Mouse (Mus musculus): Measurements from ENCODE around the gene Calhm1. TPM values are rescaled to one million over a fixed set of nuclear protein-coding genes. Genes with fewer than 3 reads are reported as not detected.

Gene Calhm1
- polyA plus RNA-seq (2017; shearing (Covaris generic)) = not detected

GRCm38 (mm10) chr19:47144154-47144553 lies at the start of gene Calhm1:
TSS of gene Calhm1 (minus strand) at chr19:47144254.

GRCm38 (mm10) chr19:47178431-47179271 lies 34.6 kb upstream of the Calhm1 start, which contains the start of gene Neurl1a:
TSS of gene Neurl1a (plus strand) at chr19:47178820.

GRCm38 (mm10) chr19:47157664-47158063 lies 13.6 kb upstream of the Calhm1 start, which contains the start of gene Calhm3:
TSS of gene Calhm3 (minus strand) at chr19:47157764.

GRCm38 (mm10) chr19:47137771-47138421 lies 6.2 kb downstream of the Calhm1 start, which contains the start of gene Calhm2:
TSS of gene Calhm2 (minus strand) at chr19:47138294.

Other genes starting within 250 kb of the Calhm1 start
- gene Ina, start 129.6 kb downstream of the Calhm1 start, polyA plus RNA-seq (2017; shearing (Covaris generic)) = under 1 TPM in 1 of 2 experiments, not detected in 1; 0.25 TPM
- 10 to 100 TPM; 38.6 to 51.7 TPM for gene Nt5c2, start 129.1 kb downstream of the Calhm1 start, polyA plus RNA-seq (2017; shearing (Covaris generic))
- 10 to 100 TPM; 23.1 to 27.1 TPM for gene Pcgf6, start 93.3 kb downstream of the Calhm1 start, polyA plus RNA-seq (2017; shearing (Covaris generic))
- 10 to 100 TPM; 11.5 to 13.1 TPM for gene Taf5, start 76.5 kb downstream of the Calhm1 start, polyA plus RNA-seq (2017; shearing (Covaris generic))
- gene Usmg5, start 53.6 kb downstream of the Calhm1 start, polyA plus RNA-seq (2017; shearing (Covaris generic)) = 100 to 1,000 TPM; 491 to 498 TPM
- 10 to 100 TPM in 1 of 2 experiments, 1 to 10 TPM in 1; 6.7 to 12.0 TPM for gene Pdcd11, start 53.5 kb downstream of the Calhm1 start, polyA plus RNA-seq (2017; shearing (Covaris generic))
- 10 to 100 TPM; 11.9 to 23.7 TPM for gene Calhm2, start 6.0 kb downstream of the Calhm1 start, polyA plus RNA-seq (2017; shearing (Covaris generic))
- not detected for gene Calhm3, start 13.5 kb upstream of the Calhm1 start, polyA plus RNA-seq (2017; shearing (Covaris generic))
- gene Neurl1a, start 34.6 kb upstream of the Calhm1 start, polyA plus RNA-seq (2017; shearing (Covaris generic)) = under 1 TPM in 1 of 2 experiments, not detected in 1; 0.28 TPM